Mouse (Mus musculus) myocyte (in vitro differentiated cells): ENCODE results near the gene Zbp1.

Source experiments
- CEBPB ChIP-seq: IDR thresholded peaks from 2 replicates; pipeline ENCODE4 v1.6.1; 2011; ENCODE audit warnings: mild to moderate bottlenecking, moderate library complexity; ENCODE audit not compliant: poor library complexity, insufficient read depth, severe bottlenecking
- E2F4 ChIP-seq: IDR thresholded peaks from one replicate; pipeline ENCODE4 v1.6.1; 2011; ENCODE audit warnings: mild to moderate bottlenecking, control low read depth, moderate library complexity; ENCODE audit not compliant: insufficient read depth
- MAX ChIP-seq: IDR thresholded peaks from one replicate; pipeline ENCODE4 v1.6.1; 2011; ENCODE audit warnings: low read depth, mild to moderate bottlenecking, control low read depth
- MYOD1 ChIP-seq, 3 experiments: IDR thresholded peaks; one replicate each; pipeline ENCODE4 v1.6.1; 2011; ENCODE audit warnings: control low read depth in 2 of 3, low read depth in 2 of 3, mild to moderate bottlenecking in 2 of 3, moderate library complexity in 1 of 3; ENCODE audit not compliant: insufficient read length in 2 of 3, control insufficient read depth in 1 of 3
- MYOG ChIP-seq, 3 experiments: IDR thresholded peaks; one replicate each; pipeline ENCODE4 v1.6.1; 2011; ENCODE audit warnings: control low read depth in 2 of 3, low read depth in 2 of 3, mild to moderate bottlenecking in 2 of 3; ENCODE audit not compliant: insufficient read length in 2 of 3, control insufficient read depth in 1 of 3, insufficient read depth in 1 of 3
- POLR2A ChIP-seq: IDR thresholded peaks from one replicate; pipeline ENCODE4 v1.6.1; 2011; ENCODE audit warnings: low read depth, mild to moderate bottlenecking, control low read depth, moderate library complexity; ENCODE audit not compliant: insufficient read length
- POLR2AphosphoS2 ChIP-seq: IDR thresholded peaks from one replicate; pipeline ENCODE4 v1.6.1; 2011; ENCODE audit warnings: low read depth, control low read depth; ENCODE audit not compliant: insufficient read length
- REST ChIP-seq: IDR thresholded peaks from one replicate; pipeline ENCODE4 v1.6.1; 2011; ENCODE audit warnings: mild to moderate bottlenecking, control low read depth, moderate library complexity; ENCODE audit not compliant: insufficient read depth, insufficient read length
- SRF ChIP-seq: IDR thresholded peaks from one replicate; pipeline ENCODE4 v1.6.1; 2011; ENCODE audit warnings: low read depth; ENCODE audit not compliant: control insufficient read depth, insufficient read length
- TCF12 ChIP-seq: IDR thresholded peaks from one replicate; pipeline ENCODE4 v1.6.1; 2011; ENCODE audit warnings: mild to moderate bottlenecking, control low read depth; ENCODE audit not compliant: poor library complexity, insufficient read depth, severe bottlenecking
- TCF3 ChIP-seq: IDR thresholded peaks from one replicate; pipeline ENCODE4 v1.6.1; 2011; ENCODE audit warnings: low read depth, control low read depth; ENCODE audit not compliant: insufficient read length
- USF1 ChIP-seq: IDR thresholded peaks from one replicate; pipeline ENCODE4 v1.6.1; 2011; ENCODE audit warnings: low read depth, mild to moderate bottlenecking, control low read depth, moderate library complexity

DNA sequence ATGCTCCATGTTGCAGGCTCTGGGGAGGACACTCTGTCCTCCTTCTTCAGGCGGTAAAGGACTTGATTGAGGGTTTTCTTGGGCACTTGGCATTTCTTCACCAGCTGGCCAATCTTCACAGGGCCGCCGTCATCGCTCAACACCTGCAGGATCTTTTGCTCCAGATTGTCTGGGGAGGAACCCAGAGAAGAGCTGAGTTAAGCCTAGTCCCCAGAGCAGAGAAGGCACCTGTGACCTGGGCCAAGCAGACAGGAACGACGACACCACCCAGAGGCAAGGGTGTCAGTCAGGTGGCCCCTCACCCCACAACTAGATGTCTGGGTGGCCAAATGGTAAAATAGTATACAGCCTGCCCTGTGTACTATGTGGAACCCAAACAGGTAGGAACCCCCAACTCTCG is 1.9 kb downstream of the Zbp1 start:
- TF ChIP-seq REST = no peak
- no peak for TF ChIP-seq POLR2A
- no peak for TF ChIP-seq MYOG (IDR thresholded peaks at IDR 0.05; ENCODE audit: control insufficient read depth in 1 of 3, insufficient read depth in 1 of 3, insufficient read length in 2 of 3, low read depth in 2 of 3)
- TF ChIP-seq POLR2AphosphoS2 = no peak
- no peak for TF ChIP-seq MAX
- TF ChIP-seq USF1 = no peak
- TF ChIP-seq E2F4 = no peak
- TF ChIP-seq TCF3 = no peak
- TF ChIP-seq CEBPB = no peak
- TF ChIP-seq MYOD1 (IDR thresholded peaks at IDR 0.05; ENCODE audit: control insufficient read depth in 1 of 3, insufficient read length in 2 of 3, low read depth in 2 of 3) = no peak
- TF ChIP-seq TCF12 = no peak
- TF ChIP-seq SRF = no peak
